Mouse (Mus musculus) intestine, embryonic 14.5 days (tissue): ENCODE measurements around the gene Cyba. TPM values are rescaled to one million over a fixed set of nuclear protein-coding genes. Genes with fewer than 3 reads are reported as not detected.

Source experiments
- ATAC-seq: fragments of 200-750 bp; cut with Nextera tagmentation; replicated peaks from 2 replicates; pipeline ENCODE4 v1.8.0; 2017; ENCODE audit warnings: low read depth, moderate number of reproducible peaks, moderate TSS enrichment, moderate library complexity; ENCODE audit not compliant: low FRiP score, low TSS enrichment
- DNase-seq: peaks from one replicate; pipeline ENCODE4 v3.0.0-alpha.2; 2018; ENCODE audit warnings: low spot score
- H3K27ac ChIP-seq: fragments of 300-500 bp; sonication (generic); 2 replicates; pipeline ENCODE4 v1.5.1; 2014; ENCODE audit warnings: low read depth, mild to moderate bottlenecking, control low read depth
- H3K27me3 ChIP-seq: fragments of 300-500 bp; sonication (generic); replicated peaks from 2 replicates; pipeline ENCODE4 v1.6.1; 2014; ENCODE audit warnings: low read length, control low read depth; ENCODE audit not compliant: control insufficient read depth, insufficient read depth
- H3K36me3 ChIP-seq: fragments of 300-500 bp; sonication (generic); 2 replicates; pipeline ENCODE4 v1.6.1; 2014; ENCODE audit warnings: low read length, control low read depth; ENCODE audit not compliant: control insufficient read depth, insufficient read depth
- H3K4me1 ChIP-seq: fragments of 300-500 bp; sonication (generic); replicated peaks from 2 replicates; pipeline ENCODE4 v1.6.1; 2014; ENCODE audit warnings: low read length, control low read depth, mixed read lengths; ENCODE audit not compliant: control insufficient read depth, insufficient read depth
- H3K4me2 ChIP-seq: fragments of 300-500 bp; sonication (generic); 2 replicates; pipeline ENCODE4 v1.6.1; 2014; ENCODE audit warnings: low read length
- H3K4me3 ChIP-seq: fragments of 300-500 bp; sonication (generic); 2 replicates; pipeline ENCODE4 v1.5.1; 2014; ENCODE audit warnings: low read depth, low read length, control low read depth, mixed read lengths
- H3K9ac ChIP-seq: fragments of 300-500 bp; sonication (generic); 2 replicates; pipeline ENCODE4 v1.6.1; 2014; ENCODE audit warnings: mild to moderate bottlenecking, low read length
- H3K9me3 ChIP-seq: fragments of 300-500 bp; sonication (generic); 2 replicates; pipeline ENCODE4 v1.6.1; 2016; ENCODE audit warnings: low read length, control low read depth; ENCODE audit not compliant: control insufficient read depth
- WGBS: fragments of 180-500 bp; shearing (Covaris S2); extraction: QIAGEN DNeasy Blood & Tissue Kit; methylation state at CpG from one replicate; pipeline ENCODE4 v1.1.7; 2014; 5-methylcytosine and 5-hydroxymethylcytosine counted together
- polyA plus RNA-seq: library from polyadenylated mRNA; unstranded; fragments of >200 nt; fragmentation: Nextera tagmentation; extraction: Ambion mirVana; gene quantifications from 2 replicates; pipeline ENCODE4 v1.2.1, GENCODE M21; 2014

The Cyba gene
- 297 and 307 TPM in 2 replicates for polyA plus RNA-seq

DNA sequence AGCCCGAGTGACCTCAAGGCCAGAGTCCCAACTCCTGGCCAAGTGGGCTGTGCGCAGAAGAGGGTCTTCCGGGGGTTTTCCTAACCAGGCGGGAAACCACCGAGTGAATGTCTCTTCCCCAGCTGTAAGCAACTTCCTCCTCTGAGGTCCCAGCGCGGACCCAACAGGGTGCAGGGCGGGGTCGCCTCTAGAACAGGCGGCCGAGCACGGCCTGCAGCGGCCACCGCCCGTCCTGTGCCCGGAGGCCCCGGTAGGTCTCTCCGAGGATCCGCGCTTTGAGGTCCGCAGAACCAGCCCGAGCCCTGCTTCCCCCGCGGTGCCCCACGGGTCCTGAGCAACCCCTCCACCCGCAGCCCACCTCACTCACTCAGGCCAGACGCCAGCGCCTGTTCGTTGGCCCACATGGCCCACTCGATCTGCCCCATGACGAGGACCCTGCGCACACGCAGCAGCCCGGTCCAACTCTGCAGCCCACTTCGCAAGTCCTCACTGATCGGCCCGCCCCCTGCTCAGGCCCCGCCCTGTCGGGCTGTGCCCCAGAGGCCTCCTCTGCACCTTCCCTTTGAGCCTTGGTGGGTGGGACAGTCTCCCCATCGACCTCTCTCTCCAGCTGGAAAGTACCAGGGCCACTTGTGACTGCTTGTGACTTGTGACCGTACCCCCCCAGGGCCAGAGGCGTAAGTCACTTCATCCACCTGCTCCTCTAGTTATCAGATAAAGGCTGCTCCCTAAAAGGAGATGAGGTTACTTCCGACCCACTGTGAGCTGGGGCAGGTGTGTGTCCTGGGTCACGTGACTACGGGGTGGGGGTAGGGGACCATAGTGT is at the start of gene Cyba:
Gene Cyba (minus strand): TSS at position 488 of the 826 bp plus-strand sequence.
- peak within 1 kb of the TSS; percentile 76 for H3K27ac ChIP-seq
- peaks cover 21% of the 10 kb centered on the region for H3K4me1 ChIP-seq
- H3K9me3 ChIP-seq = no peaks in the 10 kb centered on the region
- peak; percentile 83 for DNase-seq
- H3K27me3 ChIP-seq = no peaks in the 10 kb centered on the region
- H3K4me3 ChIP-seq = peak within 1 kb of the TSS; percentile 37
- WGBS = 3% methylated on average over 45 of the region's 45 CpGs
- peak; percentile 90 for ATAC-seq
- peak within 1 kb of the TSS; percentile 75 for H3K4me2 ChIP-seq
- H3K36me3 ChIP-seq = peaks cover 26% of the 10 kb centered on the region
- peak within 1 kb of the TSS; percentile 49 for H3K9ac ChIP-seq

DNA sequence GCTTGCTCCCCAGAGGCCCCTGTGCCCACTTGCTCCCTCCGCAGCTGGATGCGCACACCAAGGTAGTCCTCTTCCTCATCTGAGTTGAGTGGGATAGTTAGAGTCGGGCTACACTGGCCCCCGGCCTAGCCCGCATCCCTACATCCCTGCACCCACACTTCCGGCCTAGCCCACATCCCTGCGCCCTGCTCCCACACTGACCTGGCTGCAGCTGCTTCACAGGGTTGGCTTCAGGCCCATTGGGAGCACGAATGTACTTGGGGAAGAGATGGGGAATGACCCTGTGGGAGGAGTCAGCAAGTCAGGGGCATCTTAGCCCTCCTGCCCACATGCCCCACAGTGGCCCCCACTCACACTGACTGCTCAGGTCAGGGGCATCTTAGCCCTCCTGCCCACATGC is 49.7 kb upstream of the Cyba start:
- Histone ChIP-seq H3K4me1 (no peaks in the 10 kb centered on the region), H3K36me3 (peaks cover 84% of the 10 kb centered on the region), H3K9me3 (no peaks in the 10 kb centered on the region), H3K4me2 (no peak overlapping the region), H3K27me3 (no peaks in the 10 kb centered on the region), H3K4me3 (no peak overlapping the region), H3K9ac (no peak overlapping the region), H3K27ac (no peak overlapping the region)
- WGBS = 95% methylated on average over 8 of the region's 8 CpGs
- ATAC-seq = no peak
- DNase-seq = no peak

DNA sequence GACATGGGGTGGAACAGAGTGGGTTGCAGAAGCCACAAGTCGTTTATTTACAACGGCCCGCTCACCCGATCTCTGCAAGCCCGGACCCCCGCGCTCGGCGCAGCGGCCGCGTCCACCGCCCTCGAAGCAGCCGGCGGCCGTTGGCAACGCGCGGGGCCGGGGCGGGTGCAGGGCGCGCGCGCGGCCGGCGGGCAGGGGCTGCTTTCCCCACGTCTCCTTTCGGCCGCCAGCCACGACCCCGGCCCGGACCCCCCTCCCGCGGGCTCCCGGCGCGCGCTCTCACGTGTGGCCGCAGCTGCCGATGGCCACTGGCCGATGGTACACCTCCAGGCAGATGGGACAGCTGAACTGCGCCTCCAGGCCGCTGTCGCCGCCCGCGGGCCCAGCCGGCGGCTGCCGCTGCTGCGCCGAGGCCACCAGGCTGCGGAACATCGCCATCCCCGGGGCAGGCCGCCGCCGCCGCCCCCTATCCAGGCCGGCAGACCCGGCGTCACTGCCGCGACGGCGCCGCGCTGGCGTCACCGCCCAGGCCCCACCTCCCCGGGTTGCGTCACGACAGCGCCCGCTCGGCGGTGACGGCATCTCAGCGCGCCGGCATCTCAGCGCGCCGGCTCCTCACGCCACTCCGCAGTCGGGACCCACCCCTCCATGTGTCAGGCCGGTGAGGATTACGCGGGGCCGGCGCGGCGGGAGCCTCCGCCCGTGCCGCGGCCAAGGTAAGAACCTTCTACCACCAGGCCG is 43.0 kb upstream of the Cyba start, which contains the start of the genes Rnf166 and Ctu2:
Gene Rnf166 (minus strand): TSS at position 485 of the 741 bp plus-strand sequence.
Gene Ctu2 (plus strand): TSS at position 564 of the 741 bp plus-strand sequence.
- Histone ChIP-seq H3K9ac (peak within 1 kb of the TSS; percentile 81), H3K9me3 (no peaks in the 10 kb centered on the region), H3K27ac (peak within 1 kb of the TSS; percentile 48; the same call in 1 of the 2 replicates), H3K4me2 (peak within 1 kb of the TSS; percentile 88), H3K27me3 (no peaks in the 10 kb centered on the region), H3K4me3 (peak within 1 kb of the TSS; percentile 97), H3K4me1 (peaks cover 20% of the 10 kb centered on the region), H3K36me3 (peaks cover 23% of the 10 kb centered on the region)
- DNase-seq = peak; percentile 97
- ATAC-seq = peak; percentile 92
- WGBS = under 1% methylated on average over 89 of the region's 103 CpGs

DNA sequence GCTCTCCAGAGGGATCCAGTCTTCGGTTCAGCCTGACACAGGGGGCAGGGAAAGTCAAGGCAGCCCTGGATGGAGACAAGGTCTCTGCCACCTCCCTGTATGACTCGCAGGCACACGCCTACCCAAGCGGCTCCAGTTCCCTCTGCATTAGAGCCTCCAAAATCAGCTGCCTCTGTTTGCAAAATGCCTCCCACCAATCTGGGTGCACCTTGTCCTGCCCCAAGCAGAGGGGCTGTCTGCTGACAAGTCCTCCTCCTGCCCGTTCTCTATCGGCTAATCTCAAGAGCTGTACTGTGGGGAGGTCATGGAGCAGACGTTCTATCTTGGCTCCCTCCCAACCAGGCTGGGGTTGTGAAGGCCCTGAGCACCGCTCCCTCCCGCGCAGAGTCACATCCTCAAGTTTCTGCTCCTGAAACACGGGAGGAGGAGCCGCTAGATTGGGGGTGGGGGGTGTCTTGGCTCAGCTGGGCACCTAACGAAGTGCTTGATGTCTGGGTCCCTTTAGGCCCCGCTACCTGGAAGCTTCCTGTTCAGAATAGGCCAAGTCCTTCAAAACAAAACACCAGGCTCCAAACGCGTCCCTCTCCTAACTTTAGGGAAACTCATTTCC is 42.3 kb upstream of the Cyba start:
- H3K36me3 ChIP-seq = peaks cover 22% of the 10 kb centered on the region
- H3K4me3 ChIP-seq = peak overlapping the region; percentile 97
- DNase-seq (peak; percentile 70), ATAC-seq (no peak)
- peak overlapping the region; percentile 81 for H3K9ac ChIP-seq
- H3K27me3 ChIP-seq = no peaks in the 10 kb centered on the region
- H3K9me3 ChIP-seq = no peaks in the 10 kb centered on the region
- WGBS = 9% methylated on average over 16 of the region's 16 CpGs
- peak overlapping the region; percentile 88 for H3K4me2 ChIP-seq
- peaks cover 20% of the 10 kb centered on the region for H3K4me1 ChIP-seq
- H3K27ac ChIP-seq = peak overlapping the region; percentile 48; the same call in 1 of the 2 replicates

DNA sequence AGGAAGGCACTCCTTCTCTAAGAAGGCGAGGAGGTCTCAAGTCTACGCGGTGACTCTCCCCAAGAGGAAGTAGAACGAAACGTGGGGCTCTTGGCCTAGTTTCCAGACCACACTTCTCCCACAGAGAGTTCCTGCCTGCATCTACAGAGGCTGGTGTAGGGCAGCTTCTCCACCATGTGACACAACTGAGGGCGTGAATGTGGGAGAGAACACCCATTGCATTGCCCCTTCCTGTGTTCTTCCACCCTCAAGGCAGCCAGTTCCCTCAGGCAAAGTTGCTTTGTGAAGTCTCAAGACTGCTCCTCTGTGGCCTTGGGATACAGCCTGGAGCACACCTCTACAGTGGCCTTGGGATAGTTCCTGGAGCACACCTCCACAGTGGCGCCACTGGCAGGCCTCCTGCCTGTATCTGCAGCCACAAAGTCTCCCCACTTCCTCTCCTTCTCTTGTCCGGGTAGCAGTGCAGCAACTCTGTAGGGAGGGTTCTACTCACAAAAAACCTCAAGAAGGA is 41.2 kb upstream of the Cyba start:
- H3K36me3 ChIP-seq = peaks cover 19% of the 10 kb centered on the region
- no peak overlapping the region for H3K4me3 ChIP-seq
- H3K27me3 ChIP-seq = no peaks in the 10 kb centered on the region
- no peak overlapping the region for H3K4me2 ChIP-seq
- H3K4me1 ChIP-seq = peaks cover 20% of the 10 kb centered on the region
- no peak overlapping the region for H3K27ac ChIP-seq
- no peak for ATAC-seq
- WGBS = 82% methylated on average over 8 of the region's 8 CpGs
- H3K9me3 ChIP-seq = no peaks in the 10 kb centered on the region
- DNase-seq = no peak
- H3K9ac ChIP-seq = no peak overlapping the region

DNA sequence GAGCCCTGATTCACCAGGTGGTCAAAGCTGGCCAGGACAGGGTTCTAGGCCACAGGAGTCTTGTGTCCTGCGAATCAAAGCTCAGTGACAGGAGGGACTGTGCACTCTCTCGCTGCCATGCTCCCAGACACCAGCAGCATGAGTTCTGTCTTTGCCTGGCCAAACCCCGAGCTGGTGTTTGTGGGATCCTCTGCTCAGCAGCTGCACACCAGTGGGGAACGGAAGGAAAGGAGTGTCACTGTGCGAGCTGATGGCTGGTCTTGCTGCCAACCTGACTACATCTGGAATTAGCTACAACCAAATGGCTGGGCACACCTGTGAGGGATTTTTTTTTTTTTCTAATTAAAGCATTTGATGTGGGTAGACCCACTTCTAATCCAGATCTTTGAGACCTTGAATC is 38.0 kb upstream of the Cyba start:
- Histone ChIP-seq H3K27me3 (no peaks in the 10 kb centered on the region), H3K36me3 (peaks cover 45% of the 10 kb centered on the region), H3K4me3 (no peak overlapping the region), H3K4me1 (peaks cover 13% of the 10 kb centered on the region), H3K9me3 (no peaks in the 10 kb centered on the region), H3K4me2 (no peak overlapping the region), H3K27ac (no peak overlapping the region), H3K9ac (no peak overlapping the region)
- WGBS = 80% methylated on average over 5 of the region's 5 CpGs
- ATAC-seq (no peak), DNase-seq (no peak)

DNA sequence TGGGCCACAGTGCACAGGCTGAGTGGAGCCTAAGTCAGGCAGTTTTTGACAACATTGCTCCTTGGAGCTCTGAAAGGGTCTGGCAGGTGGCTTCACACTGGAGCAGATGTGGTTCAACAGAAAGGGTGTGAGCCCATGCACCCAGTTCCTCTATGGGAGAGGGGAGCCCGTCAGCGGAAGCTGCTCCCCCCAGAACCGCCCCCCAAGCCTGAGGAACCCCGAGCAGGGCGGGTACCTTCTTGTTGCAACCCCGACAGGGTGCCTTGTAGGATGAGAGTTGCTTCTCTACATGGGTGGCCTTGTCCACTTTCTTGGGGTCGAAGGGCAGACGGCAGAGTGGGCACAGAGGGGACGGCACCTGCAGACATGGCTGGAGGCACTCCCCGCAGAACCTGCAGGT is 37.2 kb upstream of the Cyba start:
- WGBS = 80% methylated on average over 10 of the region's 10 CpGs
- Histone ChIP-seq H3K27ac (no peak overlapping the region), H3K27me3 (no peaks in the 10 kb centered on the region), H3K4me3 (no peak overlapping the region), H3K4me1 (peaks cover 11% of the 10 kb centered on the region), H3K9ac (no peak overlapping the region), H3K9me3 (no peaks in the 10 kb centered on the region), H3K4me2 (no peak overlapping the region), H3K36me3 (peaks cover 48% of the 10 kb centered on the region)
- DNase-seq (no peak), ATAC-seq (no peak)

DNA sequence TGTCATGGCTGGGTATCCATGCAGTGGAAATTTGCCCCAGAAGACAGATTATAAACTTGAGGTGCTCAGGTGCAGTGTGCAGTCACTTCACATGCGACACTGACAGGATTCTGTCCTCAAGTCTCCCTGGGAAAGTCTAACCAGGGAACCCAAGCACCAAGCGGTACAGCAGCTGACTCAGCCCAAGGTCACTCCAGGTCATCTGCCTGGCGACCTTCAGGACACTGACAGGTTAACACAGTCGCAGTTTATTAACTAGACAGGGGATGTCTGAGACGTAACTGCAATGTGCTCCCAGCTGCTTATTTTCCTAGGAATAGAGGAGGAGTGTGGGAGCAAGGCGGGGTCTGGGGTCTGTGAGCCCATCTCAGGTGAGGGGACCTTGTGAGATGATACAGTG is 36.7 kb upstream of the Cyba start:
- no peak overlapping the region for H3K9ac ChIP-seq
- H3K4me2 ChIP-seq = no peak overlapping the region
- ATAC-seq (no peak), DNase-seq (no peak)
- H3K27ac ChIP-seq = no peak overlapping the region
- WGBS = 74% methylated on average over 6 of the region's 6 CpGs
- H3K36me3 ChIP-seq = peaks cover 48% of the 10 kb centered on the region
- no peak overlapping the region for H3K4me3 ChIP-seq
- H3K4me1 ChIP-seq = peaks cover 5% of the 10 kb centered on the region
- no peaks in the 10 kb centered on the region for H3K27me3 ChIP-seq
- no peaks in the 10 kb centered on the region for H3K9me3 ChIP-seq
